Mouse (Mus musculus) embryonic fibroblast, embryonic 13.5 days (primary cell): ENCODE measurements around the gene Rdh16f1.

Source experiments
- CTCF ChIP-seq: IDR thresholded peaks from 2 replicates; pipeline ENCODE4 v1.5.1; 2011; ENCODE audit warnings: mild to moderate bottlenecking, control low read depth, low read length, moderate library complexity, borderline replicate concordance; ENCODE audit not compliant: insufficient read depth
- POLR2A ChIP-seq: IDR thresholded peaks from 2 replicates; pipeline ENCODE4 v1.6.1; 2011; ENCODE audit warnings: low read depth, mild to moderate bottlenecking, control low read depth, low read length, moderate library complexity

DNA sequence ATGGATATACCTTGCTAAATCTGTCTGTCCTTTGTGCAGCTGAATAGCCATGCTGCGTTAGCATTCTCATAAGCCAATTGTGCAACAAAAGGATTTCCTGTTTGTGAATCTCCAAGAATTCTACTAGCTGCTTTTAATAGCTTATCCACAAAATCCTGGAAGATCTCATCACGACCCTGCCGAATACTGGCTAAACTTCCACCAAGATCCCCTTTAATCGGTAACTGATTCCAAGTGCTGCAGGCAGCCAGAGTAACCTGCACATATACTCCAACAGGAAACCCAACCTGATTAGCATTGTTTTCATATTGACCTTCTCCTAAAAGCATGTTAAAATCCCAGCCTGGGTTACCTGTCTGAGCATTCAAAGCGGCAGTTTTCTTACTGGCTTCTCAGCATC lies 75.7 kb downstream of the Rdh16f1 start:
- TF ChIP-seq CTCF (no peak), POLR2A (no peak)
